ENCODE assay signal across 8 mouse cellular contexts in genomic region chr1:170644255-170645205, GRCm38 (mm10). TPM values are rescaled to one million over a fixed set of nuclear protein-coding genes. Genes with fewer than 3 reads are reported as not detected.
DNase-seq lines count a peak whose midpoint lies in the region; ATAC-seq lines count a peak whose summit lies in the region.

Gene Olfml2b (plus strand): TSS chr1:170644532.

- DNase-seq in adrenal gland, postnatal 14 days = peak; percentile 94
- DNase-seq in embryonic facial prominence, embryonic 10.5 days (ENCODE audit: low spot score) = peak; percentile 90
- peak; percentile 72 for DNase-seq in kidney, adult 11 months
- peak; percentile 91 for DNase-seq in left cerebral cortex, postnatal 4 days
- peak; percentile 88 for DNase-seq in midbrain, embryonic 10.5 days (ENCODE audit: low spot score)
- peak; percentile 76 for DNase-seq in right cerebral cortex, postnatal 4 days

- H3K36me3 ChIP-seq in embryonic facial prominence, embryonic 10.5 days (replicated peaks) = no peaks in the 10 kb centered on the region; the same call in 1 of the 2 replicates
- peaks cover 2% of the 10 kb centered on the region; the same call in 1 of the 2 replicates for H3K36me3 ChIP-seq in midbrain, embryonic 10.5 days

- peak within 1 kb of the TSS; percentile 66 for H3K4me3 ChIP-seq in embryonic facial prominence, embryonic 10.5 days
- H3K4me3 ChIP-seq in midbrain, embryonic 10.5 days = peak within 1 kb of the TSS; percentile 67

- peaks cover 25% of the 10 kb centered on the region for H3K4me1 ChIP-seq in embryonic facial prominence, embryonic 10.5 days
- H3K4me1 ChIP-seq in midbrain, embryonic 10.5 days = peaks cover 33% of the 10 kb centered on the region

- 14% methylated on average over 51 of the region's 51 CpGs for WGBS in embryonic facial prominence, embryonic 10.5 days
- WGBS in midbrain, embryonic 10.5 days = 13% methylated on average over 51 of the region's 51 CpGs

- peak within 1 kb of the TSS; percentile 82 for H3K27ac ChIP-seq in embryonic facial prominence, embryonic 10.5 days (replicated peaks)
- peak within 1 kb of the TSS; percentile 86 for H3K27ac ChIP-seq in midbrain, embryonic 10.5 days (replicated peaks)

- no peaks in the 10 kb centered on the region; the same call in 1 of the 2 replicates for H3K9me3 ChIP-seq in embryonic facial prominence, embryonic 10.5 days
- no peaks in the 10 kb centered on the region for H3K9me3 ChIP-seq in midbrain, embryonic 10.5 days (replicated peaks)

- peak; percentile 98 for ATAC-seq in granulocyte monocyte progenitor cell, adult 5-6 weeks (replicated peaks; ENCODE audit: poor library complexity, severe bottlenecking)
- no peak for ATAC-seq in activated CD4-positive, CD25-positive, alpha-beta regulatory T cell, adult 4 months

- H3K27me3 ChIP-seq in embryonic facial prominence, embryonic 10.5 days (replicated peaks; ENCODE audit: low read depth, poor library complexity, severe bottlenecking) = peaks cover 25% of the 10 kb centered on the region
- peaks cover 24% of the 10 kb centered on the region for H3K27me3 ChIP-seq in midbrain, embryonic 10.5 days (ENCODE audit: low read depth, poor library complexity, severe bottlenecking)

- intact Hi-C loops in left cerebral cortex, postnatal 4 days (cut with DNase I) = no loop called here

RNA-seq across cellular contexts. Expression of gene Olfml2b, which starts in this region (rescaled TPM):
- 9.0 and 10.1 TPM in 2 replicates for total RNA-seq in adrenal gland, postnatal 14 days (2021)
- 5.5 and 6.0 TPM in 2 replicates for polyA plus RNA-seq in embryonic facial prominence, embryonic 10.5 days (2016; fragmentation: Nextera tagmentation; extraction: Ambion mirVana)
- total RNA-seq in granulocyte monocyte progenitor cell, adult 5-6 weeks (2014; fragmentation: Nextera tagmentation) = not detected in 2 replicates
- 0.90 and 1.1 TPM in 2 replicates for total RNA-seq in granulocyte monocyte progenitor cell, adult 5-6 weeks (2017)
- total RNA-seq in left cerebral cortex, postnatal 4 days (2021) = 1 to 10 TPM; 7.3 to 7.4 TPM
- polyA plus RNA-seq in midbrain, embryonic 10.5 days (2016; fragmentation: Nextera tagmentation; extraction: Ambion mirVana) = 6.1 and 7.6 TPM in 2 replicates
- polyA plus RNA-seq in activated CD4-positive, CD25-positive, alpha-beta regulatory T cell, adult 4 months (2017; shearing (Covaris generic)) = not detected
